Comparison of ENCODE assay signal across 8 mouse cellular contexts in genomic region chr14:6108272-6108925, GRCm38 (mm10). TPM values are rescaled to one million over a fixed set of nuclear protein-coding genes. Genes with fewer than 3 reads are reported as not detected.
DNase-seq lines count a peak whose midpoint lies in the region; ATAC-seq and TF ChIP-seq lines count a peak whose summit lies in the region.
"Not testable (repeated sequence)": the region's sequence is repeated elsewhere in the genome, so short reads cannot be mapped to it uniquely, and the experiment has no call there.

TSS of gene Gm3468 (minus strand) at chr14:6108665.

- H3K4me2 ChIP-seq in forebrain, embryonic 13.5 days: peak within 1 kb of the TSS; percentile 54
- peak within 1 kb of the TSS; percentile 61 for H3K4me2 ChIP-seq in heart, embryonic 15.5 days
- H3K4me2 ChIP-seq in kidney, embryonic 16.5 days (replicated peaks; ENCODE audit: low read depth, low read length): peak within 1 kb of the TSS; percentile 45
- H3K4me2 ChIP-seq in limb, embryonic 14.5 days (replicated peaks; ENCODE audit: low read depth, low read length, severe bottlenecking): peak within 1 kb of the TSS; percentile 42
- H3K4me2 ChIP-seq in midbrain, embryonic 15.5 days: peak within 1 kb of the TSS; percentile 47

- not testable (repeated sequence) for H3K27me3 ChIP-seq in forebrain, embryonic 13.5 days; heart, embryonic 15.5 days; kidney, embryonic 16.5 days (ENCODE audit: insufficient read depth, low read length); limb, embryonic 14.5 days (ENCODE audit: control insufficient read depth, insufficient read depth, low read length); midbrain, embryonic 15.5 days (replicated peaks); splenic B cell, adult 2 months (ENCODE audit: control insufficient read depth, insufficient read depth, low read length, poor library complexity, severe bottlenecking)

- not testable (repeated sequence) for TF ChIP-seq POLR2A in limb, embryonic 14.5 days (IDR thresholded peaks at IDR 0.05; ENCODE audit: borderline replicate concordance, extremely low read depth, insufficient read depth, insufficient read length)

- peak within 1 kb of the TSS; percentile 41 for H3K4me3 ChIP-seq in forebrain, embryonic 13.5 days
- H3K4me3 ChIP-seq in heart, embryonic 15.5 days: peak within 1 kb of the TSS; percentile 47
- peak within 1 kb of the TSS; percentile 39 for H3K4me3 ChIP-seq in kidney, embryonic 16.5 days (ENCODE audit: low read length)
- H3K4me3 ChIP-seq in limb, embryonic 14.5 days (replicated peaks; ENCODE audit: low read length): peak within 1 kb of the TSS; percentile 29
- H3K4me3 ChIP-seq in midbrain, embryonic 15.5 days: peak within 1 kb of the TSS; percentile 42

- H3K4me1 ChIP-seq in forebrain, embryonic 13.5 days; heart, embryonic 15.5 days (replicated peaks); kidney, embryonic 16.5 days (ENCODE audit: insufficient read depth, low read length); limb, embryonic 14.5 days (ENCODE audit: control insufficient read depth, insufficient read depth, low read length); midbrain, embryonic 15.5 days: not testable (repeated sequence)

- H3K9me3 ChIP-seq in forebrain, embryonic 13.5 days (replicated peaks); heart, embryonic 15.5 days (replicated peaks); kidney, embryonic 16.5 days (ENCODE audit: low read length); limb, embryonic 14.5 days (ENCODE audit: control insufficient read depth, low read length); midbrain, embryonic 15.5 days: not testable (repeated sequence)

- peak; percentile 93 for ATAC-seq in forebrain, embryonic 13.5 days
- ATAC-seq in heart, embryonic 15.5 days (replicated peaks; ENCODE audit: insufficient number of reproducible peaks, insufficient read depth, low FRiP score, low read depth): peak; percentile 79; the same call in 1 of the 2 replicates
- ATAC-seq in kidney, embryonic 16.5 days (ENCODE audit: low FRiP score, low TSS enrichment): peak; percentile 94
- ATAC-seq in limb, embryonic 14.5 days (ENCODE audit: low FRiP score, low read depth): peak; percentile 85
- ATAC-seq in midbrain, embryonic 15.5 days (replicated peaks): peak; percentile 98

- H3K27ac ChIP-seq in forebrain, embryonic 13.5 days; kidney, embryonic 16.5 days (ENCODE audit: low read length); limb, embryonic 14.5 days (replicated peaks; ENCODE audit: low read depth, low read length): not testable (repeated sequence)
- H3K27ac ChIP-seq in heart, embryonic 15.5 days: 0 out of 2 replicates have a peak within 1 kb of the TSS, but pooled peaks have one; percentile 9
- H3K27ac ChIP-seq in midbrain, embryonic 15.5 days: peak within 1 kb of the TSS; percentile 65

- WGBS in forebrain, embryonic 13.5 days: under 1% methylated on average over 34 of the region's 51 CpGs
- WGBS in heart, embryonic 15.5 days: under 1% methylated on average over 29 of the region's 51 CpGs
- WGBS in kidney, embryonic 16.5 days: 1% methylated on average over 32 of the region's 51 CpGs
- WGBS in limb, embryonic 14.5 days: 3% methylated on average over 24 of the region's 51 CpGs
- under 1% methylated on average over 42 of the region's 51 CpGs for WGBS in midbrain, embryonic 15.5 days

- H3K36me3 ChIP-seq in forebrain, embryonic 13.5 days (ENCODE audit: poor library complexity, severe bottlenecking); heart, embryonic 15.5 days; kidney, embryonic 16.5 days (ENCODE audit: insufficient read depth, low read length); limb, embryonic 14.5 days (ENCODE audit: control insufficient read depth, insufficient read depth, low read length); midbrain, embryonic 15.5 days (replicated peaks); splenic B cell, adult 2 months (ENCODE audit: control insufficient read depth, insufficient read depth, low read length, poor library complexity, severe bottlenecking): not testable (repeated sequence)

- peak; percentile 71 for DNase-seq in 3T3-L1 (ENCODE audit: low read depth, low spot score)
- peak; percentile 11 for DNase-seq in cerebellum, adult 11-12 months
- DNase-seq in limb, embryonic 14.5 days (ENCODE audit: low spot score): peak; percentile 16
- DNase-seq in splenic B cell, adult 2 months (ENCODE audit: low read depth, low spot score): peak; percentile 0

- H3K9ac ChIP-seq in forebrain, embryonic 13.5 days: peak within 1 kb of the TSS; percentile 48; the same call in 1 of the 2 replicates
- H3K9ac ChIP-seq in heart, embryonic 15.5 days; kidney, embryonic 16.5 days (replicated peaks; ENCODE audit: low read length); limb, embryonic 14.5 days (ENCODE audit: low read depth, low read length, severe bottlenecking): not testable (repeated sequence)
- H3K9ac ChIP-seq in midbrain, embryonic 15.5 days: peak within 1 kb of the TSS; percentile 40

RNA-seq across cellular contexts. Expression of gene Gm3468, which starts in this region (rescaled TPM):
- 2.3 and 2.4 TPM in 2 replicates for polyA plus RNA-seq in forebrain, embryonic 13.5 days (2015; fragmentation: Nextera tagmentation; extraction: Ambion mirVana)
- 2.1 and 2.3 TPM in 2 replicates for polyA plus RNA-seq in heart, embryonic 15.5 days (2015; fragmentation: Nextera tagmentation; extraction: Ambion mirVana)
- 1.0 and 1.5 TPM in 2 replicates for polyA plus RNA-seq in kidney, embryonic 16.5 days (2015; fragmentation: Nextera tagmentation; extraction: Ambion mirVana)
- 4.0 and 4.2 TPM in 2 replicates for polyA plus RNA-seq in limb, embryonic 14.5 days (2012; rRNA removed)
- polyA plus RNA-seq in limb, embryonic 14.5 days (2014; fragmentation: Nextera tagmentation; extraction: Ambion mirVana): 1.3 and 1.4 TPM in 2 replicates
- 4.6 and 5.2 TPM in 2 replicates for polyA plus RNA-seq in midbrain, embryonic 15.5 days (2015; fragmentation: Nextera tagmentation; extraction: Ambion mirVana)

Comparison
In these comparisons a context has a peak if more than half of its experiments do, and no peak if none do; other contexts are left out.
1. DNase-seq: peak in every context shown above with its lines; median percentile 71 in 3T3-L1; 16 in limb, embryonic 14.5 days; 11 in cerebellum, adult 11-12 months; 0 in splenic B cell, adult 2 months.